In genomic region chr1:165763635-165764372, GRCm38 (mm10) we compare ENCODE assay signal across 8 mouse cellular contexts. TPM values are rescaled to one million over a fixed set of nuclear protein-coding genes. Genes with fewer than 3 reads are reported as not detected.
DNase-seq lines count a peak whose midpoint lies in the region; ATAC-seq and TF ChIP-seq lines count a peak whose summit lies in the region.

TSS of gene Creg1 (plus strand) at chr1:165763746.

- H3K4me1 ChIP-seq in forebrain, embryonic 11.5 days (replicated peaks; ENCODE audit: control insufficient read depth, insufficient read depth, low read length), result peaks cover 8% of the 10 kb centered on the region; the same call in 1 of the 2 replicates
- H3K4me1 ChIP-seq in heart, embryonic 16.5 days (ENCODE audit: control insufficient read depth, insufficient read depth, low read length), result peaks cover 8% of the 10 kb centered on the region
- H3K4me1 ChIP-seq in liver, embryonic 16.5 days (ENCODE audit: control insufficient read depth, low read depth, low read length), result peaks cover 44% of the 10 kb centered on the region
- peaks cover 8% of the 10 kb centered on the region for H3K4me1 ChIP-seq in neural tube, embryonic 13.5 days (replicated peaks)
- peaks cover 6% of the 10 kb centered on the region for H3K4me1 ChIP-seq in testis, adult 2 months (ENCODE audit: control insufficient read depth, insufficient read depth, low read length)

- no peaks in the 10 kb centered on the region for H3K36me3 ChIP-seq in forebrain, embryonic 11.5 days (ENCODE audit: control insufficient read depth, insufficient read depth, low read length)
- no peaks in the 10 kb centered on the region for H3K36me3 ChIP-seq in heart, embryonic 16.5 days (ENCODE audit: control insufficient read depth, insufficient read depth)
- H3K36me3 ChIP-seq in liver, embryonic 16.5 days (ENCODE audit: control insufficient read depth, insufficient read depth), result no peaks in the 10 kb centered on the region
- no peaks in the 10 kb centered on the region for H3K36me3 ChIP-seq in neural tube, embryonic 13.5 days
- no peaks in the 10 kb centered on the region for H3K36me3 ChIP-seq in testis, adult 2 months (ENCODE audit: control insufficient read depth, insufficient read depth, low read length)

- peak within 1 kb of the TSS; percentile 66 for H3K9ac ChIP-seq in forebrain, embryonic 11.5 days (ENCODE audit: low read length)
- H3K9ac ChIP-seq in heart, embryonic 16.5 days (ENCODE audit: low read length), result peak within 1 kb of the TSS; percentile 88
- H3K9ac ChIP-seq in liver, embryonic 16.5 days (ENCODE audit: low read depth, low read length), result peak within 1 kb of the TSS; percentile 99
- H3K9ac ChIP-seq in neural tube, embryonic 13.5 days, result peak within 1 kb of the TSS; percentile 80

- TF ChIP-seq POLR2A in testis, adult 2 months (IDR thresholded peaks at IDR 0.05; ENCODE audit: control insufficient read depth, low read depth, low read length), result peak; percentile 89

- H3K4me3 ChIP-seq in forebrain, embryonic 11.5 days (ENCODE audit: low read depth, low read length), result peak within 1 kb of the TSS; percentile 61
- H3K4me3 ChIP-seq in heart, embryonic 16.5 days (ENCODE audit: low read length), result peak within 1 kb of the TSS; percentile 88
- H3K4me3 ChIP-seq in liver, embryonic 16.5 days (ENCODE audit: low read depth, low read length), result peak within 1 kb of the TSS; percentile 96
- H3K4me3 ChIP-seq in neural tube, embryonic 13.5 days, result peak within 1 kb of the TSS; percentile 82
- peak within 1 kb of the TSS; percentile 89 for H3K4me3 ChIP-seq in testis, adult 2 months (ENCODE audit: control insufficient read depth, low read depth, low read length)

- ATAC-seq in forebrain, embryonic 11.5 days (replicated peaks; ENCODE audit: low FRiP score), result peak; percentile 98
- ATAC-seq in heart, embryonic 16.5 days (replicated peaks; ENCODE audit: extremely low read depth, insufficient read depth, low FRiP score), result peak; percentile 97
- peak; percentile 89 for ATAC-seq in liver, embryonic 16.5 days (ENCODE audit: low read depth)
- ATAC-seq in neural tube, embryonic 13.5 days (ENCODE audit: low read depth), result peak; percentile 99

- H3K9me3 ChIP-seq in forebrain, embryonic 11.5 days (ENCODE audit: control insufficient read depth, low read length), result no peaks in the 10 kb centered on the region
- H3K9me3 ChIP-seq in heart, embryonic 16.5 days (replicated peaks; ENCODE audit: control insufficient read depth, low read length), result no peaks in the 10 kb centered on the region
- H3K9me3 ChIP-seq in liver, embryonic 16.5 days (replicated peaks; ENCODE audit: control insufficient read depth, low read length), result no peaks in the 10 kb centered on the region
- H3K9me3 ChIP-seq in neural tube, embryonic 13.5 days, result no peaks in the 10 kb centered on the region

- TF ChIP-seq CTCF in testis, adult 2 months (IDR thresholded peaks at IDR 0.05; ENCODE audit: control insufficient read depth, insufficient read depth, insufficient replicate concordance, low read depth, low read length), result no peak

- peak within 1 kb of the TSS; percentile 73 for H3K4me2 ChIP-seq in forebrain, embryonic 11.5 days (ENCODE audit: low read depth, low read length, severe bottlenecking)
- peak within 1 kb of the TSS; percentile 94 for H3K4me2 ChIP-seq in heart, embryonic 16.5 days (ENCODE audit: low read depth, low read length)
- H3K4me2 ChIP-seq in liver, embryonic 16.5 days (ENCODE audit: low read depth, low read length), result peak within 1 kb of the TSS; percentile 98
- H3K4me2 ChIP-seq in neural tube, embryonic 13.5 days, result peak within 1 kb of the TSS; percentile 83

- no peak within 1 kb of the TSS for H3K27ac ChIP-seq in forebrain, embryonic 11.5 days (ENCODE audit: low read depth, low read length)
- peak within 1 kb of the TSS; percentile 80 for H3K27ac ChIP-seq in heart, embryonic 16.5 days (ENCODE audit: low read length)
- H3K27ac ChIP-seq in liver, embryonic 16.5 days (ENCODE audit: low read length), result peak within 1 kb of the TSS; percentile 99
- peak within 1 kb of the TSS; percentile 56; the same call in 1 of the 2 replicates for H3K27ac ChIP-seq in neural tube, embryonic 13.5 days (replicated peaks)
- peak within 1 kb of the TSS; percentile 55; the same call in 1 of the 2 replicates for H3K27ac ChIP-seq in testis, adult 2 months (ENCODE audit: control insufficient read depth, insufficient read depth, low read depth, low read length)

- H3K27me3 ChIP-seq in forebrain, embryonic 11.5 days (ENCODE audit: control insufficient read depth, insufficient read depth, low read length), result peaks cover 8% of the 10 kb centered on the region; the same call in 1 of the 2 replicates
- no peaks in the 10 kb centered on the region for H3K27me3 ChIP-seq in heart, embryonic 16.5 days (ENCODE audit: control insufficient read depth, insufficient read depth, low read length)
- no peaks in the 10 kb centered on the region for H3K27me3 ChIP-seq in liver, embryonic 16.5 days (ENCODE audit: control insufficient read depth, insufficient read depth, low read depth, low read length)
- peaks cover 26% of the 10 kb centered on the region for H3K27me3 ChIP-seq in neural tube, embryonic 13.5 days
- no peaks in the 10 kb centered on the region for H3K27me3 ChIP-seq in testis, adult 2 months (ENCODE audit: control insufficient read depth, insufficient read depth, low read length)

- WGBS in forebrain, embryonic 11.5 days, result under 1% methylated on average over 57 of the region's 57 CpGs
- WGBS in heart, embryonic 16.5 days, result under 1% methylated on average over 57 of the region's 57 CpGs
- under 1% methylated on average over 57 of the region's 57 CpGs for WGBS in liver, embryonic 16.5 days (ENCODE audit: insufficient replicate concordance)
- WGBS in neural tube, embryonic 13.5 days, result under 1% methylated on average over 57 of the region's 57 CpGs

- DNase-seq in CD8-positive naive resting alpha-beta T cell, adult 2 months (ENCODE audit: low read depth in 2 of 2, low spot score in 2 of 2), result peak; percentile 91
- peak; percentile 88 for DNase-seq in c-Kit-positive CD71-negative TER-119-negative erythroid progenitor cells, embryonic 14.5 days (ENCODE audit: low read depth)
- DNase-seq in forebrain, embryonic 11.5 days (ENCODE audit: low spot score), result peak; percentile 93
- peak; percentile 94 to 96 for DNase-seq in kidney, postnatal 4 days

RNA-seq across cellular contexts. Expression of gene Creg1, which starts in this region (rescaled TPM):
- polyA plus RNA-seq in forebrain, embryonic 11.5 days (2014; fragmentation: Nextera tagmentation; extraction: Ambion mirVana), result 28.9 and 35.3 TPM in 2 replicates
- polyA plus RNA-seq in heart, embryonic 16.5 days (2015; fragmentation: Nextera tagmentation; extraction: Ambion mirVana), result 69.8 and 73.2 TPM in 2 replicates
- 316 and 317 TPM in 2 replicates for polyA plus RNA-seq in liver, embryonic 16.5 days (2015; fragmentation: Nextera tagmentation; extraction: Ambion mirVana)
- 32.9 and 37.0 TPM in 2 replicates for polyA plus RNA-seq in neural tube, embryonic 13.5 days (2015; fragmentation: Nextera tagmentation; extraction: Ambion mirVana)
- polyA plus RNA-seq in testis, adult 2 months (2012; rRNA removed), result 30.4 and 36.9 TPM in 2 replicates
